Mouse (Mus musculus) heart, adult 9 months (tissue): ENCODE measurements around the gene Clk2.
"Not testable (repeated sequence)": the region's sequence is repeated elsewhere in the genome, so short reads cannot be mapped to it uniquely, and the experiment has no call there.

Experiments used
- DNase-seq, 2 experiments: peaks; one replicate each; pipeline ENCODE4 v3.0.0; 2022; ENCODE audit warnings: low spot score in 2 of 2

Clk2 gene

DNA sequence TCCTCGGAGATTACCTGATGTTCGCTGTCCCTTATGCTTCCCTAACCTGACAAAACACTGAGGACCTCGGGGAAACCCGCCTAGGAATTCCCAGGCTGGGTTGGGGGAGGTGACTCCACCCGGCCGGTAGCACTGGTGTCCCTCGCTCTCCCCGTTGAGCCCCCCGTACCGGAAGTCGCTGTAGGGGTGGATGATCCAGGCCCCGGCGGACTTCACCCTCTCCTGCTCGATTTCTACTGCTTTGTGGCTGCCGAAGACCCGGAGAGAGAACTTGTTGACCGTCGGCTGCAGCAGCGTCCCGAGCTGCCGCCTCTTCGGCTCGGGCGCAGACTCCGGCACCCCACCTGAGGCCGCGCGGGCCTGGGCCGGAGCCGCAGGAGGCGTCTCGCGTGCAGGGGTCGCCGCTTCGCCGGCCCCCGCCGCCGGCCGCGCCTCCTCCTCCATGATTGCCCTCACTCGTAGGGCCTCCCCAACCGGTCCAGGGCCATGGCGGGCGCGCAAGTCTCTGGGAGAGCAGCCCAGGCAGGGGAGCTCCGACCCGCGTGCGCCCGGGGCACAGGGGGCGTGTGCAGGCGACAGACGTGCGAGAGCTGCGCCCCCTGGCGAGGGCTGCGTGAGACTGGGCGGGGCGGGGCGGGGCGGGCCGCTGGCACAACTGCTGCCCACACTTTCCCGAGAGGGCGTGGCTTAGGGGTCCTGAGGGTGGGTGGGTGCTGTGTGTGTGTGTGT lies 4.8 kb upstream of the Clk2 start, which contains the start of gene Hcn3:
TSS of gene Hcn3 (minus strand) at position 581 of the 729 bp plus-strand sequence.
- no peak for DNase-seq

DNA sequence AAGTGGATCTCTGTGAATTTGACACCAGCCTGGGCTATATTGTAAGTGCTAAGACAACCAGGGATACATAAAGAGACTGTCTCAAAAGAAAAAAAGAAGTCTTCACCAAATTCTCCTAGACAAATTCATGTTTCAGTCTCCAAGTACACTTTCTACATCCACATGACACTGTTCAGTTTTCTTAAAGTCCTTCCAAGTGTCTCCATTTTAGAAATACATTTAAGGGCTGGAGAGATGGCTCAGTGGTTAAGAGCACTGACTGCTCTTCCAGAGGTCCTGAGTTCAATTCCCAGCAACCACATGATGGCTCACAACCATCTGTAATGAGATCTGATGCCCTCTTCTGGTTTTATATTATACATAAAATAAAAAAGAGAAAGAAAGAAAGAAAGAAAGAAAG lies 3.4 kb upstream of the Clk2 start:
- not testable (repeated sequence) for DNase-seq

DNA sequence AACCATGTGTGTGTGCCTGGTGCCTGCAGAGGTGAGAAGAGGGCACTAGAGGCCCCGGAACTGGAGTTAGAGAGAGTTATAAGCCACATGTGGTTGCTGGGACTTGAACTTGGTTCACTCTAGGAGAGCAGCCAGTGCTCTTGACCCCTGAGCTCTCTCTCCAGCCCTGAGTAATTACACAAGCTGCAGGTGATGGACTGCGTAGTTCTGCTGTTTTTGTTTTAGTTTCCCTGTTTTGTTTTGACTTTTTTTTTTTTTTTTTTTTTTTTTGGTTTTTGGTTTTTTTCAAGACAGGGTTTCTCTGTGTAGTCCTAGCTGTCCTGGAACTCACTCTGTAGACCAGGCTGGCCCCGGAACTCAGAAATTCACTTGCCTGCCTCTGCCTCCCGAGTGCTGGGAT lies 2.8 kb upstream of the Clk2 start:
- DNase-seq = no peak

DNA sequence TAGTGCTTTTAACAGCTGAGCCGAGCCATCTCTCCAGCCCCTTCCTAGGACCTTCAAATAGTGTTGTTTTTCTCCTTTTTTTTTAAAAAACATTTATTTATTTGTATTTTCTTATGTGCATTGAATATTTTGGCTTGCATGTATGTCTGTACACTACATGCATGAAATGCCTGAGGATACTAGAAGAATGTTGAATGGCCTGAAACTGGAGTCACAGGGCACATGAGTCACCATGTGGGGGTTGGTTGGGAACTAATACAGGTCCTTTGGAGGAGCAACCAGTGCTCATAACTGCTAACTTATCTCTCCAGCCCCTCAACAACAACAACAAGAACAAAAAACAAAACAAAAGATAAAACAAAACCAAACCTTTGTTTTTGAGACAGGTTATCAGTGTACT lies 1.5 kb upstream of the Clk2 start:
- DNase-seq = no peak

DNA sequence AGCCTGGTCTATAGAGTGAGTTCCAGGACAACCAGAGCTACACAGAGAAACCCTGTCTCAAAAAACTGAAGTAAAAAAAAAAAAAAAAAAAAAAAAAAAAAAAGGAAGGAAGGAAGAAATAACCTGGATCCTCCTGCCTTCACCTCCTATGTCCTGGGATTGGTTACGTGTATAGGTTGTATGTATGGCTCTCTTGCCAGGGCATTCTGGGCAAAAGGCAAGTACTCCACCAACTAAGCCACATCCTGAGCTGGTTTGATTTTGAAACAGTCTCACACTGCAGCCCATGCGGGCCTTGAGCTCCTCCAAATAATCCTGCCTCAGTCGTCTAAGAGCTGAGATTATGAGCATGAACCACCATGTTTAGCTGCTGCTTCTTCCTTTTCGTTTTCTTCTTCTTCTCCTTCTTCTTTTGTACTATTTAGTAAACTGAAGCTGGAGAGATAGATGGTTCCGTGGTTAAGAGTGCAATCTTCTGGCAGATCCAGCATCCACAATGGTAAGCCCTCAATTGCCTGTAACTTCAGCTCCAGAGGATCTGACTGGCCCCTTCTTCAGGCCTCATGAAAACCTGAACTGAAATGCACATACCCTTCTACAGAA lies 851 bp upstream of the Clk2 start:
- DNase-seq = no peak

DNA sequence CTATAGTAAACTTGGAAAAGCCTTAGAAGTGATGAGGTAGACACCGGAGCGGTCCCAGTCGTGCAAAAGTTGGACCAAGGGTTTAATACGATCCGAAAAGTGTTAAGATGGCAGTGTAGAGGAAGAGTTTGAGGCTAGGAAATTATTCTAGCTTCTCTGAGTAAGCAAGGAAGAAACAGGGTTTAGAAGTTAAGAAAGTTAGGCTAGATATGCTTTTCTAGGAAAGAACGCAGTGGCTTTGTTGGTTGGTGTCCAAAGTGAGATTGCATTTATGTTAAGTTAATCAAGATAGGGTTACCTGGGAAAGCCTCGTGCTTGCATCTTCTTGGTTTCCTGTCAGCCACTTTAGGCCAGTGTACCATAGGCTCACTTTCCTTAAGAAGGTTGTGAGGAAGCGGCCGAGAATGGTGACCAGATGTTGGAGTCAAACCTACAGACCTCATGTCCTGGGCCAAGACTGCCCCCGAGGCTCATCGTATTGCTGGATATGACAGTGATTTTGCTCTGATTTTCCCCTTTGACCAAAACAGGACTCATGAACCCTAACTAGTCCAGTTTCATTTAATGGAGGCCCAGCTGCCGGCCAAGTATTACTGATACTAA lies 774 bp downstream of the Clk2 start:
- no peak for DNase-seq

GRCm38 (mm10) chr3:89166945-89167344 lies 2.4 kb downstream of the Clk2 start:
- no peak for DNase-seq

DNA sequence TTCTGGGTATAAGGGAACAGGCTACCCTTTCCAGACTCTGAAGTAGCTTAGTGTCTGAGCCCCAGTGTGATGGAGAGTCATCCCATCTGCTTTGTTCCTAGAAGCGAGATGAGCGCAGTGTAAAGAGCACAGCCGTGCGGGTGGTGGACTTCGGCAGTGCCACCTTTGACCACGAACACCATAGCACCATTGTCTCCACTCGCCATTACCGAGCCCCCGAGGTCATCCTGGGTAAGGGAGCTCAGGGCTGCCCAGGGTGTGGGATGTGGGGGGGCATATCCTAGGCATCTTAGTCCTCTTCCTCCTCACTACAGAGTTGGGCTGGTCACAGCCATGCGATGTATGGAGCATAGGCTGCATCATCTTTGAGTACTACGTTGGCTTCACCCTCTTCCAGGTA lies 10.2 kb downstream of the Clk2 start:
- DNase-seq = no peak

- DNase-seq = no peak
These were observed 10.9 kb downstream of the Clk2 start for GRCm38 (mm10) chr3:89175544-89175943.

- DNase-seq = no peak
These were observed 11.8 kb downstream of the Clk2 start for GRCm38 (mm10) chr3:89176421-89176820.

DNA sequence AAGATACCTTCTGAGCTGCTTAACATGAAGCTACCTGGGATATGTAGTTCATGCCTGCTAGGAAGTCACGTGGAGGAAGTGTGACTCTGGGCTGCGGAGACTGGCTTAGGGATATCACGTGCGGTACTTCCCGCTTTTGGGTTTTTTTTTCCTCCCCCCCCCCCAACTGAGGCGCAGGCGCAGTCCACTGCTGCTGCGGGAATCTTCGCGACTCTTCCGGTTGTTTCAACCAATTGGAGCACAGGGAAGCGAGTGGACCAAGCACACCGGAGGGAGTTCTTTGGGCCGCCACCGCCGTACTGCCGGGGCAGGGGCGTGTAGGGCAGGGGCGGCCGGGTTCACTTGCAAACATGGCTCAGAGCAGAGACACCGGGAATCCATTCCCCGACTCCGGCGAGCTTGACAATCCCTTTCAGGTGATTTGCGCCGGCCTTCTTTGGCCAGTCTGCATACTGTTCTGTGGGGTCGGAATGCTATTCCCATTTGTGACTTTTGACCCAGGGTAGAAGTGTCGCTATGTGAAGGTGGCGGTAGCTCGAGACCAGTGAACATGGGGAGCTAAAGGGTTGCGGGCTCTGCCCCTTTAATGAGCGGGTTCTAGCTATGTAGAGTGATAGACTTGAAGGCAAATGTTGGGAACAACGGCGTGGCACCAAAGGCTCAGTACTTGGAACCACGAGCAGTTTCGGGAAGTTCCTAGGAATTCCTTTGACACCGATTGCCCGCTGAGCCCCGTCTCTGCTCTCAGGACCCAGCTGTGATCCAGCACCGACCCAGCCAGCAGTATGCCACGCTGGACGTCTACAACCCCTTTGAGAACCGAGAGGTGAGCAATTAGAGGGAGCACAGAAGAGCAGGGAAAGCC lies 12.9 kb downstream of the Clk2 start, which contains the start of gene Scamp3:
TSS of gene Scamp3 (plus strand) at position 232 of the 865 bp plus-strand sequence.
- peak; percentile 89 to 90 for DNase-seq

DNA sequence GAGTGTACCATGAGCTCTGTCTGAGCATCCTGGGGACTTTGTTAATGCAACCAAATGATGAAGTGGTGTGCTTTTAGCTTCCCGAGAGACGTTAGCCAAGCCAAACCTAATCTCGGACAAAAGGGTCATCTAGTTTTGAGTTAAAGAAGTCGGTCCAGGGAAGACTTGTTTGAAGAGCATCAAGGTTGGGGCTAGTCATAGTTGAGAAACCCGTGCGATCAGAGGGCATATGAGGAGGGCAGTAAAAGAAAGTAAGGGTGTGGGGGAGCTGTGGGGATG lies 13.5 kb downstream of the Clk2 start:
- DNase-seq = no peak

- no peak for DNase-seq
These were observed 14.5 kb downstream of the Clk2 start for GRCm38 (mm10) chr3:89179056-89179455.

- DNase-seq = no peak
These were observed 17.3 kb downstream of the Clk2 start for GRCm38 (mm10) chr3:89181749-89182500.

- no peak for DNase-seq
These were observed 18.0 kb downstream of the Clk2 start for GRCm38 (mm10) chr3:89182531-89183057.

DNA sequence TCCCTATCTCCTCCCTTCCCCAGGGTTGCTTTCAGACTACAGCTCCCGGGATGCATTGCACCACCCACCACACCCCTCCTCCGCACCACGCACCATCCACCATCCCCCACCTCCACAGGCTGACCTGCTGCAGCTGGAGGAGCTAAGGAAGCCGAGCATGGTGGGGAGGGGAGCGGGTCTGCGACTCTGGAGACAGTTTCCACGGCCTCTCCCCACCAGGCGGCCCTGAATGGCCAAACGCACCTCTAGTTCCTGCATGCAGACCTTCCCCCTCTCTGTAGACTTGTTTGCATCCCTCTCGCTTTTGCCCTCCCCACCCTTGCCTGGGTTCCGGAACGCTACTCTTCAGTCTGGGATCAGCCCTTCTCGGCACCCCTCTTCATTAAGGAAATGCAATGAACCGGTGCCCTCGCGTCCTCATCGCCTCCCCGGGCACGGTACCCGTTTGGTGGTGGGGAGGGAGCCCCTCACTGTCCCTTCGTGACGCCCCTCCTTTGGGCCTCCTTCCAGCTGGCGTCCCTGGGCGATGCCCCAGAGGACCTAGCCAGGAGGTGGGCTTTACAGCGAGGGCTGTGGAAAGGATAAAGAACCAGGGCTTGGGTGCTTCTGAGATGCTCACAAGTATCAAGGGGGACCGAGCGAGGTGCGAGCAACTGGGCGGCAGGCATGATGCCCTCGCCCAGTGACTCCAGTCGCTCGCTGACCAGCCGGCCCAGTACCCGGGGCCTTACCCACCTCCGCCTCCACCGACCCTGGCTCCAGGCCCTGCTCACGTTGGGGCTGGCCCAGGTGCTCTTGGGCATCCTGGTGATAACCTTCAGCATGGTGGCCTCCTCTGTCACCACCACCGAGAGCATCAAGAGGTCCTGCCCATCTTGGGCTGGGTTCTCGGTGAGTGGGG lies 18.7 kb downstream of the Clk2 start, which contains the start of gene Fam189b:
TSS of gene Fam189b (plus strand) at position 86 of the 901 bp plus-strand sequence.
- peak; percentile 86 to 87 for DNase-seq

- no peak for DNase-seq
These were observed 19.3 kb downstream of the Clk2 start for GRCm38 (mm10) chr3:89183959-89184315.

GRCm38 (mm10) chr3:89187197-89187596 lies 22.6 kb downstream of the Clk2 start:
- DNase-seq = no peak

DNA sequence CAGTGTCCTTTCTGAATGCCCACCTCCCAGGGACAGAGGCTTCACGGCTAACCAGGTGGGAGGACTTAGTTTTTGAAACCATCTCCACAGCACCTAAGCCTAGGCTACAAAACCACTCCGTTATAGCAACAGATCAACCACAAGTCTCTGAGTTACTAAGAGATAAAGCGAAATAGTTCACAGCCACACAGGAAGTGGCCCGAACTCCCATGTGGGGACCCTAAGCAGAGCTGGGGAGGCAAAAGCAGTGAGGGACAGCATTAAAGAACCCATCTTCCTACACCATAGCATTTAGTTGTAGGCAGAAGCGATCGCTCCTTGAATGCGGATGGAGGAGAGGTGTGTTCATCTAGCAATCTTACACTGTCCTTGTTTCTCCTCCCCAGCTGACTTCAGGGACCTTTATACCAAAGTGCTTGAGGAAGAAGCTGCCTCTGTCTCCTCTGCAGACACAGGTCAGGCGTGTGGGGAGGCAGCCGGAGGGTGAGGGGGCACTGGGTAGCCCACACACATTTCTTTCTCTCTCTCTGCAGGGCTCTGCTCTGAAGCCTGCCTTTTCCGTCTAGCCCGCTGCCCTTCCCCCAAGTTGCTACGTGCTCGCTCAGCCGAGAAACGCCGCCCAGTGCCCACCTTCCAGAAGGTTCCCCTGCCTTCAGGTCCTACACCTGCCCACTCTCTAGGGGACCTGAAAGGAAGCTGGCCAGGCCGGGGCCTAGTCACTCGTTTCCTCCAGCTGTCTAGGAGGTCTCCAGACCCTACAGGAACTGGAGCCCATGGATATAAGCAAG lies 23.3 kb downstream of the Clk2 start:
- no peak for DNase-seq
